Comparison of ENCODE assay signal across 8 mouse cellular contexts in genomic region chr12:24470943-24471342, GRCm38 (mm10). TPM values are rescaled to one million over a fixed set of nuclear protein-coding genes. Genes with fewer than 3 reads are reported as not detected.
DNase-seq lines count a peak whose midpoint lies in the region; ATAC-seq and TF ChIP-seq lines count a peak whose summit lies in the region.

No protein-coding gene starts in this region.

- H3K36me3 ChIP-seq in heart, adult 2 months (ENCODE audit: control insufficient read depth, insufficient read depth, low read length): no peaks in the 10 kb centered on the region
- H3K36me3 ChIP-seq in midbrain, postnatal 0 days (ENCODE audit: insufficient read depth, low read length): no peaks in the 10 kb centered on the region

- WGBS in heart, adult 2 months: 11% methylated on average over 4 of the region's 4 CpGs
- WGBS in midbrain, postnatal 0 days: 16% methylated on average over 4 of the region's 4 CpGs

- H3K27ac ChIP-seq in heart, adult 2 months: no peak overlapping the region
- H3K27ac ChIP-seq in midbrain, postnatal 0 days (ENCODE audit: low read depth, low read length): no peak overlapping the region

- no peak overlapping the region for H3K4me3 ChIP-seq in heart, adult 2 months
- H3K4me3 ChIP-seq in midbrain, postnatal 0 days (ENCODE audit: low read depth, low read length): no peak overlapping the region

- ATAC-seq in midbrain, postnatal 0 days (ENCODE audit: low FRiP score): no peak

- intact Hi-C loops in heart, adult 2 months (cut with DNase I): loop anchor here (2.0 kb wide), 2 partner anchors 130 to 226 kb away; no protein-coding TSS in a partner anchor
- intact Hi-C loops in heart, postnatal 36 days (cut with DNase I): loop anchor here (1.0 to 2.0 kb wide), 2 partner anchors 130 to 226 kb away; no protein-coding TSS in a partner anchor

- H3K27me3 ChIP-seq in heart, adult 2 months (ENCODE audit: control insufficient read depth, insufficient read depth, low read length): no peaks in the 10 kb centered on the region
- no peaks in the 10 kb centered on the region for H3K27me3 ChIP-seq in midbrain, postnatal 0 days (ENCODE audit: insufficient read depth, low read length)

- no peaks in the 10 kb centered on the region for H3K4me1 ChIP-seq in heart, adult 2 months (ENCODE audit: control insufficient read depth, insufficient read depth, low read length)
- no peaks in the 10 kb centered on the region for H3K4me1 ChIP-seq in midbrain, postnatal 0 days (ENCODE audit: insufficient read depth, low read length)

- peak; percentile 47 to 67 for DNase-seq in heart, adult 2 months
- no peak for DNase-seq in heart, adult 11 months
- peak; percentile 70 for DNase-seq in ES-CJ7 (ENCODE audit: low read depth, low spot score)
- peak; percentile 29 to 30 for DNase-seq in cerebellum, postnatal 36 days
- DNase-seq in heart, postnatal 36 days: peak; percentile 68 to 69
- DNase-seq in layer of hippocampus, postnatal 14 days (ENCODE audit: low spot score in 2 of 2): peak; percentile 45 to 58
- peak; percentile 66 for DNase-seq in midbrain, postnatal 0 days (ENCODE audit: low spot score)
- DNase-seq in testis, postnatal 10 days (ENCODE audit: low spot score): peak; percentile 67

- no peaks in the 10 kb centered on the region for H3K79me2 ChIP-seq in heart, adult 2 months (replicated peaks; ENCODE audit: control insufficient read depth, insufficient read depth, low read length)

- TF ChIP-seq POLR2A in heart, adult 2 months (IDR thresholded peaks at IDR 0.05; ENCODE audit: insufficient read depth, low read depth, low read length): no peak

- H3K4me2 ChIP-seq in midbrain, postnatal 0 days (ENCODE audit: low read depth, low read length, poor library complexity, severe bottlenecking): no peak overlapping the region

- TF ChIP-seq EP300 in heart, adult 2 months (IDR thresholded peaks at IDR 0.05; ENCODE audit: insufficient read depth, low read depth, low read length): 0 out of 2 replicates have a peak, but pooled peaks have one; percentile 73

- TF ChIP-seq CTCF in heart, adult 2 months (IDR thresholded peaks at IDR 0.05): peak; percentile 93
- TF ChIP-seq CTCF in midbrain, postnatal 0 days (IDR thresholded peaks at IDR 0.05): peak; percentile 77

- no peak overlapping the region for H3K9ac ChIP-seq in heart, adult 2 months (ENCODE audit: low read depth, low read length)
- no peak overlapping the region for H3K9ac ChIP-seq in midbrain, postnatal 0 days (replicated peaks; ENCODE audit: low read length, poor library complexity, severe bottlenecking)

- no peaks in the 10 kb centered on the region for H3K9me3 ChIP-seq in midbrain, postnatal 0 days (ENCODE audit: low read length)

RNA-seq across cellular contexts. Expression of gene Taf1b, which starts 27.2 kb away (rescaled TPM):
- total RNA-seq in heart, adult 2 months (2021): 10 to 100 TPM in 1 of 2 experiments, 1 to 10 TPM in 1; 9.8 to 10.8 TPM
- polyA plus RNA-seq in heart, adult 2 months (2012; rRNA removed): 6.4 and 9.8 TPM in 2 replicates
- 10 to 100 TPM; 10.8 to 11.1 TPM for total RNA-seq in heart, postnatal 36 days (2021)
- 10 to 100 TPM; 28.3 to 31.7 TPM for total RNA-seq in layer of hippocampus, postnatal 14 days (2021)
- total RNA-seq in midbrain, postnatal 0 days (2014; rRNA removed): 15.2 and 17.5 TPM in 2 replicates
- 33.1 and 34.2 TPM in 2 replicates for polyA plus RNA-seq in midbrain, postnatal 0 days (2015; fragmentation: Nextera tagmentation; extraction: Ambion mirVana)
